In the genomic region with DNA sequence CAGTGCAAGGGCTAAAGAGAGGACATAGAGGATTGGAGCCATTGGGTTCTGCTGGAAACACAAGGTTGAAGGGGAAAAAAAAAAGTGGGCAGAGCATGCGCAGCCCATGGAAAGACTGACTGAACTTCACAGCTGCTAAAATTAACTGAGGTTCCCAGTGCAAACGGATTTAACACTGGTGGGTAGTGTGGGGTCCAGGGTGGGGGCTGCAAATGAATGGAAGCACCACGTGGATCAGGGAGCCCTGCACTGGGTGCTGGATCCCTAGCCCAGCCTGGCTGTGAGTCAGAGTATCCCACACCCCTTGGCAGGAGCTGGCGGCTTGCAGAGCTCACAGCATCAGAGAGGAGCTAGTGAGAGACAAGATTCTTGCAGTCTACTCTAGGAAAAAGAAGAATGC, we compare ENCODE assay signal across 18 mouse cellular contexts. TPM values are rescaled to one million over a fixed set of nuclear protein-coding genes. Genes with fewer than 3 reads are reported as not detected.
DNase-seq lines count a peak whose midpoint lies in the region; ATAC-seq and TF ChIP-seq lines count a peak whose summit lies in the region.
"Had no signal": no experiment of that assay in that cellular context is flagged by ENCODE, and none has a peak within 500 bp of the region (broad histone marks: within the 10 kb centered on the region; RNA-seq: fewer than 3 reads in every experiment).

No protein-coding gene starts in this region.

- intact Hi-C loops in heart, postnatal 36 days (cut with DNase I): no loop called here

- TF ChIP-seq POLR2A in limb, embryonic 14.5 days (IDR thresholded peaks at IDR 0.05; ENCODE audit: borderline replicate concordance, extremely low read depth, insufficient read depth, insufficient read length): no peak

- no peaks in the 10 kb centered on the region for H3K27me3 ChIP-seq in heart, embryonic 11.5 days (ENCODE audit: control insufficient read depth, insufficient read depth, low read length)
- no peaks in the 10 kb centered on the region for H3K27me3 ChIP-seq in limb, embryonic 14.5 days (ENCODE audit: control insufficient read depth, insufficient read depth, low read length)
- no peaks in the 10 kb centered on the region for H3K27me3 ChIP-seq in hindbrain, embryonic 14.5 days (ENCODE audit: control insufficient read depth, insufficient read depth, low read length)
- H3K27me3 ChIP-seq: forebrain, embryonic 13.5 days had no signal

- no peaks in the 10 kb centered on the region for H3K36me3 ChIP-seq in heart, embryonic 11.5 days (ENCODE audit: control insufficient read depth, insufficient read depth, low read length)
- H3K36me3 ChIP-seq in limb, embryonic 14.5 days (ENCODE audit: control insufficient read depth, insufficient read depth, low read length): no peaks in the 10 kb centered on the region
- H3K36me3 ChIP-seq in hindbrain, embryonic 14.5 days (replicated peaks; ENCODE audit: control insufficient read depth, insufficient read depth): peaks cover 15% of the 10 kb centered on the region

- peaks cover 13% of the 10 kb centered on the region for H3K4me1 ChIP-seq in heart, embryonic 11.5 days (ENCODE audit: control insufficient read depth, insufficient read depth, low read length)
- no peaks in the 10 kb centered on the region for H3K4me1 ChIP-seq in limb, embryonic 14.5 days (ENCODE audit: control insufficient read depth, insufficient read depth, low read length)
- no peaks in the 10 kb centered on the region for H3K4me1 ChIP-seq in hindbrain, embryonic 14.5 days (replicated peaks; ENCODE audit: control insufficient read depth, insufficient read depth, low read length)
- H3K4me1 ChIP-seq: forebrain, embryonic 13.5 days; megakaryocyte, embryonic 14.5 days had no signal

- no peak overlapping the region for H3K9ac ChIP-seq in heart, embryonic 11.5 days (ENCODE audit: low read depth, low read length)
- no peak overlapping the region for H3K9ac ChIP-seq in limb, embryonic 14.5 days (ENCODE audit: low read depth, low read length, severe bottlenecking)
- H3K9ac ChIP-seq in hindbrain, embryonic 14.5 days: no peak overlapping the region
- H3K9ac ChIP-seq: forebrain, embryonic 13.5 days; liver, postnatal 0 days had no signal

- no peaks in the 10 kb centered on the region for H3K9me3 ChIP-seq in heart, embryonic 11.5 days (replicated peaks; ENCODE audit: control insufficient read depth, low read length)
- no peaks in the 10 kb centered on the region for H3K9me3 ChIP-seq in limb, embryonic 14.5 days (ENCODE audit: control insufficient read depth, low read length)
- H3K9me3 ChIP-seq in hindbrain, embryonic 14.5 days (ENCODE audit: control insufficient read depth, low read length): no peaks in the 10 kb centered on the region
- H3K9me3 ChIP-seq: forebrain, embryonic 13.5 days; G1E had no signal

- ATAC-seq in heart, embryonic 11.5 days (replicated peaks; ENCODE audit: insufficient number of reproducible peaks, low FRiP score, low TSS enrichment): no peak
- 0 out of 2 replicates have a peak, but pooled peaks have one; percentile 15 for ATAC-seq in limb, embryonic 14.5 days (ENCODE audit: low FRiP score, low read depth)
- no peak for ATAC-seq in hindbrain, embryonic 14.5 days (ENCODE audit: low FRiP score)
- ATAC-seq: activated CD4-positive, CD25-positive, alpha-beta regulatory T cell, adult 4 months; forebrain, embryonic 13.5 days; intestine, embryonic 16.5 days; liver, postnatal 0 days had no signal

- no peak for DNase-seq in heart, postnatal 36 days
- peak; percentile 17 for DNase-seq in NIH3T3 (ENCODE audit: low read depth)
- peak; percentile 32 to 41 for DNase-seq in layer of hippocampus, adult 2 months (ENCODE audit: low spot score in 2 of 2)
- DNase-seq in limb, embryonic 14.5 days (ENCODE audit: low spot score): no peak
- no peak for DNase-seq in yolk sac, embryonic 10.5 days (ENCODE audit: low spot score)
- DNase-seq in hindbrain, embryonic 14.5 days (ENCODE audit: low spot score): no peak
- no peak for DNase-seq in kidney, adult 11 months
- DNase-seq: B cell, adult 2 months; cerebellum, adult 9-10 months; heart, adult 18-20 months; liver, postnatal 0 days; thymus, postnatal 4 days had no signal

- no peak overlapping the region for H3K4me3 ChIP-seq in heart, embryonic 11.5 days (ENCODE audit: low read depth, low read length)
- no peak overlapping the region for H3K4me3 ChIP-seq in layer of hippocampus, adult 2 months
- H3K4me3 ChIP-seq in limb, embryonic 14.5 days (replicated peaks; ENCODE audit: low read length): no peak overlapping the region
- H3K4me3 ChIP-seq in hindbrain, embryonic 14.5 days (replicated peaks; ENCODE audit: low read length): no peak overlapping the region
- H3K4me3 ChIP-seq: forebrain, embryonic 13.5 days; megakaryocyte, embryonic 14.5 days had no signal

- no peak for TF ChIP-seq CTCF in layer of hippocampus, adult 2 months (conservative IDR thresholded peaks at IDR 0.05)

- peak overlapping the region; percentile 59; the same call in 1 of the 2 replicates for H3K27ac ChIP-seq in heart, embryonic 11.5 days (ENCODE audit: low read depth, low read length)
- H3K27ac ChIP-seq in layer of hippocampus, adult 2 months: peak overlapping the region; percentile 28; the same call in 1 of the 2 replicates
- 0 out of 2 replicates have a peak overlapping the region, but pooled peaks have one; percentile 26 for H3K27ac ChIP-seq in limb, embryonic 14.5 days (replicated peaks; ENCODE audit: low read depth, low read length)
- H3K27ac ChIP-seq in hindbrain, embryonic 14.5 days: no peak overlapping the region
- H3K27ac ChIP-seq: forebrain, embryonic 13.5 days had no signal

- 51% methylated on average over 4 of the region's 4 CpGs for WGBS in heart, embryonic 11.5 days (ENCODE audit: insufficient replicate concordance)
- WGBS in limb, embryonic 14.5 days: 66% methylated on average over 4 of the region's 4 CpGs
- WGBS in hindbrain, embryonic 14.5 days: 86% methylated on average over 4 of the region's 4 CpGs

- H3K4me2 ChIP-seq in heart, embryonic 11.5 days: no peak overlapping the region
- H3K4me2 ChIP-seq in limb, embryonic 14.5 days (replicated peaks; ENCODE audit: low read depth, low read length, severe bottlenecking): no peak overlapping the region
- no peak overlapping the region for H3K4me2 ChIP-seq in hindbrain, embryonic 14.5 days (replicated peaks)
- H3K4me2 ChIP-seq: forebrain, embryonic 13.5 days had no signal

RNA-seq across cellular contexts. Expression of gene Adcy3, which starts 15.3 kb away (rescaled TPM):
- polyA plus RNA-seq in heart, embryonic 11.5 days (2014; fragmentation: Nextera tagmentation; extraction: Ambion mirVana): 3.8 TPM in 2 replicates
- 1 to 10 TPM; 3.1 to 4.0 TPM for total RNA-seq in heart, postnatal 36 days (2021)
- total RNA-seq in layer of hippocampus, adult 2 months (2021): 10 to 100 TPM; 47.6 to 48.6 TPM
- 15.5 and 19.9 TPM in 2 replicates for polyA plus RNA-seq in limb, embryonic 14.5 days (2012; rRNA removed)
- polyA plus RNA-seq in limb, embryonic 14.5 days (2014; fragmentation: Nextera tagmentation; extraction: Ambion mirVana): 11.5 and 13.5 TPM in 2 replicates
- polyA plus RNA-seq in hindbrain, embryonic 14.5 days (2014; fragmentation: Nextera tagmentation; extraction: Ambion mirVana): 12.1 and 12.6 TPM in 2 replicates
- polyA plus RNA-seq: G1E had no signal

RNA-seq across cellular contexts. Expression of gene Dnajc27, which starts 35.2 kb away (rescaled TPM):
- 7.8 and 10.1 TPM in 2 replicates for polyA plus RNA-seq in heart, embryonic 11.5 days (2014; fragmentation: Nextera tagmentation; extraction: Ambion mirVana)
- total RNA-seq in heart, postnatal 36 days (2021): 1 to 10 TPM; 6.5 to 8.3 TPM
- total RNA-seq in layer of hippocampus, adult 2 months (2021): 10 to 100 TPM; 80.0 to 82.8 TPM
- 12.4 and 13.7 TPM in 2 replicates for polyA plus RNA-seq in limb, embryonic 14.5 days (2012; rRNA removed)
- 7.6 and 8.0 TPM in 2 replicates for polyA plus RNA-seq in limb, embryonic 14.5 days (2014; fragmentation: Nextera tagmentation; extraction: Ambion mirVana)
- 21.8 and 23.7 TPM in 2 replicates for polyA plus RNA-seq in hindbrain, embryonic 14.5 days (2014; fragmentation: Nextera tagmentation; extraction: Ambion mirVana)

Comparison
In these comparisons a context has a peak if more than half of its experiments do, and no peak if none do; other contexts are left out.
1. DNase-seq: peak in NIH3T3 (single experiment) and layer of hippocampus, adult 2 months (2 of 2); none in heart, postnatal 36 days (0 of 2), limb, embryonic 14.5 days (single experiment), yolk sac, embryonic 10.5 days (single experiment), hindbrain, embryonic 14.5 days (single experiment) and kidney, adult 11 months (single experiment).